Mouse (Mus musculus): ENCODE data around the gene Ephb2. TPM values are rescaled to one million over a fixed set of nuclear protein-coding genes. Genes with fewer than 3 reads are reported as not detected.

Ephb2 gene
- polyA plus RNA-seq, 1 experiment from 2014 or later, result 8.7 TPM

DNA sequence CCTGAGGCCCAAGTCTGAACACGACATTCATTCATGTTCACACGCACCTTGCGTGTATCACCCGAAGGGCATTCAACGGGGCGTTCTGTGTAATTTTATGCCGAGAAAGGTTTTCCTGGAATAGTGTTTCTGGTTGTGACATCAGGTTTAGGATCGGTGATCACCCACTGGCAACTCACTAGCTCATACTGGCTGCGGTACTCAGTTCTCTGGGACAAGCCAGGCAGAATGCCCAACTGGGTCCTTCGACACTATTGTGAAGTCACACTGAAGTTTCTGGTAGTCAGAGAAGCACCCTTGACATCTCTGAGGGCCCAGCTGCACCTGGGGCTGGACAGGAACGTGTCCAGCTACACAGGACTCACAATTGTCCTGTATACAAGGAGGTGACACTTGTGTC lies 132.4 kb downstream of the Ephb2 start:
- H3K9me3 ChIP-seq (replicated peaks), result no peaks in the 10 kb centered on the region
- no peaks in the 10 kb centered on the region for H3K36me3 ChIP-seq
- peaks cover 66% of the 10 kb centered on the region for H3K4me1 ChIP-seq
- H3K9ac ChIP-seq, result no peak overlapping the region
- WGBS, result 81% methylated on average over 11 of the region's 11 CpGs
- no peak for ATAC-seq (replicated peaks; ENCODE audit: low FRiP score)
- no peaks in the 10 kb centered on the region for H3K27me3 ChIP-seq
- H3K4me2 ChIP-seq, result no peak overlapping the region
- H3K27ac ChIP-seq, result peak overlapping the region; percentile 85; the same call in 1 of the 2 replicates
- no peak overlapping the region for H3K4me3 ChIP-seq (replicated peaks)

DNA sequence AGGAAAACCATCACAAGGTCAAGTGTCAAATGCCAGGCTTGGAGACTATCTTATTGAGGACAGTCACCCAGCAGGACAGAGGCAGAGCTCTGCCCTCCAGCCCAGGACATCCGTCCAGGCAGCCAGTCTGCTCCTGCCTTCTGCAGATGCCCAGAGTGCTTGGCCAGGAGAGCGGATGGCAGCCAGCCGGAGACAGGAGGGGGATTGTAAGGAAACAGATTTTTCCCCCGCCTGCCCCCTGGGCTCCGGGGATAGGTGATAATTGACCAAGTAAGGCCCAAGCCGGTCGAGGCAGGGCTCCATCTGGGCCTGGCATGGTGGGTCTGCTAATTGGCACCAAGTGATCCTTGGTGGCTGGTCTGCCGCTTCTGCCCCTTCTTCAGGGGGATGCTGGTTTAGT lies 133.3 kb downstream of the Ephb2 start:
- H3K27me3 ChIP-seq, result no peaks in the 10 kb centered on the region
- H3K36me3 ChIP-seq, result no peaks in the 10 kb centered on the region
- H3K4me2 ChIP-seq, result no peak overlapping the region
- no peak overlapping the region for H3K4me3 ChIP-seq (replicated peaks)
- no peaks in the 10 kb centered on the region for H3K9me3 ChIP-seq (replicated peaks)
- H3K9ac ChIP-seq, result no peak overlapping the region
- WGBS, result 74% methylated on average over 8 of the region's 8 CpGs
- peaks cover 64% of the 10 kb centered on the region for H3K4me1 ChIP-seq
- H3K27ac ChIP-seq, result no peak overlapping the region
- ATAC-seq (replicated peaks; ENCODE audit: low FRiP score), result no peak

DNA sequence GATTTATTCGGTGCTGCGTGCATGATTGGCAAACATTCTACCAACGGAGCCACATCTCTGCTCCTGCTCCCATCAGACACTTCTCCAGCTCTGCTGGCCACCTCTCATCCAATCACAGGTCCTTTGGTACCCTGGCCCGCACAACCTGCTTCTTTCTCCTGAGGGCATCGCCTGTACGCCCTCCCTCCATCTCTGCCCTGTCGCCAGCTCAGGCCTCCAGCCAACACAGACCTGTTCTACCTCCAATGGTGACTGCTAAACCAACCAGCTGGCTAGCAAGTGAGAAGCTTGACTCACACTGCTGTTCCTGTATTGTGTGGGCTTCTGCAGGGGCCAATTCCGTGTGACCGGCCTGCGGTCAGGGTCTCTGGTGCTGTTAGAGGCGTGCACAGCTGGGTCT lies 134.6 kb downstream of the Ephb2 start:
- no peak for ATAC-seq (replicated peaks; ENCODE audit: low FRiP score)
- H3K9ac ChIP-seq, result no peak overlapping the region
- H3K36me3 ChIP-seq, result no peaks in the 10 kb centered on the region
- no peak overlapping the region for H3K4me2 ChIP-seq
- WGBS, result 93% methylated on average over 11 of the region's 11 CpGs
- H3K4me1 ChIP-seq, result peaks cover 52% of the 10 kb centered on the region
- no peak overlapping the region for H3K27ac ChIP-seq
- no peaks in the 10 kb centered on the region for H3K9me3 ChIP-seq (replicated peaks)
- no peaks in the 10 kb centered on the region for H3K27me3 ChIP-seq
- no peak overlapping the region for H3K4me3 ChIP-seq (replicated peaks)

DNA sequence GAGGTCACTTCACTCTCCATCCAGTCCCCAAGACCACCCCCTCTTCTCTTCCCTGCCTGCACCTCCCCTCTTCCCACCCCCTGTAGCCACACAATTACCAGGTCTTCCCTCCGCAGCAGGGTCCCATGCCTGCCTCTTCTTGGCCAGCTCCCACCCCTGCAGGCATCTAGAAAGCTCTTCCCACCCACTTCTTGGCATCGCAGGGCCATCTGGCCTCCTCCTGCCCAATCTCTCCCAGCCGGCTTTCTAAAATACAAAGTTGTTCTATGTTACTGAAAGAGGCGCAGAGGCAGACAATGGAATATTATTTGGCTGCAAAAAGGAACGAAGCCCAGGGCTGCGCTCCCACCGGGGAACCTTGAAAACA lies 136.7 kb downstream of the Ephb2 start:
- Histone ChIP-seq H3K4me1 (peaks cover 30% of the 10 kb centered on the region), H3K27ac (no peak overlapping the region), H3K36me3 (peaks cover 16% of the 10 kb centered on the region), H3K9ac (no peak overlapping the region), H3K27me3 (no peaks in the 10 kb centered on the region), H3K4me2 (no peak overlapping the region), H3K4me3 (replicated peaks) (no peak overlapping the region), H3K9me3 (replicated peaks) (no peaks in the 10 kb centered on the region)
- 91% methylated on average over 7 of the region's 7 CpGs for WGBS
- no peak for ATAC-seq (replicated peaks; ENCODE audit: low FRiP score)

DNA sequence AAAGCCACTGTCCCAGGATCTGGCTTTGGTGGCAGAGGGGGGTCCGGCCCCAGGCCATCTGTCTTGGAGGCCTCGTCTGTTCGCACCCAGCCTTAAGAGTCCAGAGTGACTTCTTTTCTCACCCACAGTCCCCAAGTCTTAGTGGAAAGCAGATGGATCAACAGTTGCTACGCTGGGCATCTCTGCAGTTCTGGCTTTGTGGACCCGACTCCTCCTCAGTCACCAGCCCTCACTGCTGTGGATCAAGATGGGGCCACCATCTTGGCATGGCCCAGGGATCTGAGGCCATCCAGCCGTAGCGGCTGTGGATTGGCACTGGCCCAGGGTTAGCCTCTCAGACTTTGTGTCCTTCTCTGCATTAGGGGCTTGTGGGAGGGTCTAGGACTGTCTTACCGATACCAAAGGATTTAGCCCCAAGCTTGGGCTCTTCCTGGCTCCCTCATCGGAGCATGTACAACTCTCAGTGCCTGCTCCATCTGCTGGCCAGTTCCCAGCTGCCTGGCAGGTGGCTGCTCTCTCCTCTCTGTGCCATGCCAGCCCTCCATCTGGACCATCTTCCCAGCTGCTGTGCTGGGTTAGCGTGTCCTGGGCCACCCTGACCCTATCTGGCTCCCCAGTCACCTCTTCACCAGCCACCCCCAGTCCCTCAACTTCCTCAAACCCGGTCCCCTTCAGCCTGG lies 137.2 kb downstream of the Ephb2 start:
- no peak overlapping the region for H3K4me3 ChIP-seq (replicated peaks)
- 87% methylated on average over 11 of the region's 11 CpGs for WGBS
- H3K4me2 ChIP-seq, result no peak overlapping the region
- H3K36me3 ChIP-seq, result peaks cover 20% of the 10 kb centered on the region
- no peak overlapping the region for H3K27ac ChIP-seq
- no peak for ATAC-seq (replicated peaks; ENCODE audit: low FRiP score)
- no peak overlapping the region for H3K9ac ChIP-seq
- H3K9me3 ChIP-seq (replicated peaks), result no peaks in the 10 kb centered on the region
- no peaks in the 10 kb centered on the region for H3K27me3 ChIP-seq
- H3K4me1 ChIP-seq, result peaks cover 25% of the 10 kb centered on the region

DNA sequence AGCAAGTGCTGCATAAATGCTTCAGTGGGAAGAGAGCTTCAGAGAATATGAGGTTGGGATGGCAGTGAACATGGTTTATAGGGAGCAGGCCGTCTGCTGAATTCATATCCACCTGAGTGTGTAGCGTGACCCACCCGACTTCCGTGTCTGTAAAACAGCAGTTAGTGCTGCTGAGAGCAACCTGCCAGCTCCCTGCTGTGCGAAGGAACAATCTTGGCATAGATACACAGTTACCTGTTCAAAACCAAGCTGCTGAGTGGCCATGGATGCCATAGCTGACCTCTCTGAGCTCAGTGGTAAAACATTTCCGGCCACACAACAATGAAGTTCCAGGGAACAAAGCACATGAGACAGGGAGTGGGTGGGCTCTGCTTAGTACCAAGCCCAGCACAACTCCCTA lies 138.5 kb downstream of the Ephb2 start:
- Histone ChIP-seq H3K4me2 (no peak overlapping the region), H3K27ac (no peak overlapping the region), H3K9ac (no peak overlapping the region), H3K4me1 (peaks cover 13% of the 10 kb centered on the region), H3K36me3 (peaks cover 30% of the 10 kb centered on the region), H3K9me3 (replicated peaks) (no peaks in the 10 kb centered on the region), H3K27me3 (no peaks in the 10 kb centered on the region), H3K4me3 (replicated peaks) (no peak overlapping the region)
- ATAC-seq (replicated peaks; ENCODE audit: low FRiP score), result no peak
- WGBS, result 94% methylated on average over 6 of the region's 6 CpGs

DNA sequence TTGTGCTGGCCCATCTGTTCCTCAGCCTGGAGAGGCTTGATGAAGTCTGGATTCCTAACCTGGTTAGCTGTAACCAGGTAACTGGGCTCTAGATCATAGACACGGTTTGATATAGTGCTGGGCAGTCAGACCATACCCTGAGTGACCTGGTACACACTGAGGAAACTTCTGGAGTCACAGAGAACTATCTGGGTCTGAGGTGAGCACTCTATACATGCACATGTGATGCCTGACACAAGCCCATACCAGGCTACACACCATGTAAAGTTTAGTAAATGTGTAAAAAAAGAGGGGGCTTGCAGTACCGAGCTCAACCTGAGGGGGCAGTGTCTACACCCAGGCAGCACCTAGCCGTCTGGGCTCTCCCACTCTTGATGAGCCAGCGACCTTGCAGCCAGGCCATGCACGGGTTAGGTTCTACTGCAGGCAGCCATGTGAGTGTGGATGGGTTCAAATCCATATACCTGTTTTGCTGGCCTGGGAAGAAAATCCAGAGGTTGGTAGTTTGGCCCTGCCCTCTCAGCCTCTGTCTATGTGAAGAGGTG lies 139.3 kb downstream of the Ephb2 start:
- no peak overlapping the region for H3K27ac ChIP-seq
- H3K9me3 ChIP-seq (replicated peaks), result no peaks in the 10 kb centered on the region
- no peak overlapping the region for H3K4me3 ChIP-seq (replicated peaks)
- H3K27me3 ChIP-seq, result no peaks in the 10 kb centered on the region
- H3K36me3 ChIP-seq, result peaks cover 36% of the 10 kb centered on the region
- peak; percentile 54; the same call in 1 of the 2 replicates for ATAC-seq (replicated peaks; ENCODE audit: low FRiP score)
- peaks cover 8% of the 10 kb centered on the region; the same call in 1 of the 2 replicates for H3K4me1 ChIP-seq
- WGBS, result 23% methylated on average over 5 of the region's 5 CpGs
- no peak overlapping the region for H3K9ac ChIP-seq
- no peak overlapping the region for H3K4me2 ChIP-seq

DNA sequence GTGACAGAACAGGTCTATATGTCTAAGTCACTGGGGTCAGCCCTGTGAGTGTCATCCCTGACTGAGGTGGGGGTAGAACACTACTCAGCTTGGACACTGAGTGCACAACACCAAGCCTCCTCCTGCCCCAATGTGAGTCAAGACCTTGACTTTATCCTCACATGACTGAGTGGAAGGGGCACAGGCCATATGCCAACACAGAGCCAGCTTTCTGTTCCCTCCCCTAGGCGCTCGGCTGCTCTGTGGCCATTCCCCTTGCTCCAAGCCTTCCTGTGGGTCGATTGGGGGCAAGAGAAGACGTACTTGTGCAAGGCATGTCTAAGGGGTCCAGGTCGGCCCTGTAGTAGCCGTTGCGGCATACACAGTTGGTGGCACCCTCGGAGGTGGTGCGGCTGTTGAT lies 140.1 kb downstream of the Ephb2 start:
- peaks cover under 1% of the 10 kb centered on the region; the same call in 1 of the 2 replicates for H3K4me1 ChIP-seq
- no peaks in the 10 kb centered on the region for H3K9me3 ChIP-seq (replicated peaks)
- H3K36me3 ChIP-seq, result peaks cover 36% of the 10 kb centered on the region
- ATAC-seq (replicated peaks; ENCODE audit: low FRiP score), result no peak
- H3K27ac ChIP-seq, result no peak overlapping the region
- 93% methylated on average over 9 of the region's 9 CpGs for WGBS
- no peak overlapping the region for H3K9ac ChIP-seq
- H3K27me3 ChIP-seq, result no peaks in the 10 kb centered on the region
- H3K4me3 ChIP-seq (replicated peaks), result no peak overlapping the region
- H3K4me2 ChIP-seq, result no peak overlapping the region

DNA sequence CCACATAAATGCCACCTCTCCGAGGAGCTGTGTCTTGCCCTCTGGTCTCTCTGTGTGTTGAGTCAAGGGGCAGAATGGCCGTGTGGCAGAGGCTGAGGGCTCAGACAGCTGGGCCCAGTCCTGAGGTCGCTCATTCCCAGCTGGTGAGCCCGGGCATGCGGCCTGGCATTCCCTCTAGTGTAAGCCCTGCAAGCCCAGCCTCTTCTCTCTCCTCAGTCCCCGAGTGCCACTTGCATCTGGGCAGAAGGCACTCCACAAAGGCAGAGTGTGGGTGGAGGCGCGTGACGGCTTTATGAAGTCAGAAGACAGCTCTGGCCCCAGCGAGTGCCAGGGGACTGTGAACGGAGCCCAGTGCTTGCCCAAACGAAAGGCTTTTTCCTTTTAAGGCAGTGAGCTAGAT lies 145.8 kb downstream of the Ephb2 start:
- no peak overlapping the region for H3K9ac ChIP-seq
- no peak for ATAC-seq (replicated peaks; ENCODE audit: low FRiP score)
- peaks cover 29% of the 10 kb centered on the region for H3K36me3 ChIP-seq
- no peaks in the 10 kb centered on the region for H3K9me3 ChIP-seq (replicated peaks)
- 80% methylated on average over 12 of the region's 12 CpGs for WGBS
- H3K4me1 ChIP-seq, result peaks cover 15% of the 10 kb centered on the region
- H3K27me3 ChIP-seq, result no peaks in the 10 kb centered on the region
- H3K4me3 ChIP-seq (replicated peaks), result no peak overlapping the region
- no peak overlapping the region for H3K27ac ChIP-seq
- no peak overlapping the region for H3K4me2 ChIP-seq

DNA sequence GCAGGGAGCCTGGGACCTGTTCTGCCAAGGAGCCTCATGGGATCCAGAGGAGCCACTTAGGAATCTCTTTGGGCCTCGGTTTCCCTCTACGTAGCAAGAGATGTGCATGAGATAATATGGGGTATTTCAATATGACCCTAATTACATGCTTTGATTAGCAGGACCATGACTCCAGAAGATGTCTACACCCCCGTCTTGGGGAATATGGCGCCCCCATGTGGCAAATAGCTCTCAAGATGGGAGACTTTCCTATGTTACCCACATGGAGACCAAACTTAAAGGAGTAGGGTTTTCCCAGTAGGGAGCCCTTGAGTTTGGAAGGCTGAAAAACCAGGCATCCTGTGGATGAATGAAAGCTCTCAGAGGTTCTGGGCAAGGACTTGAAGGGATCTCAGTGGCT lies 147.7 kb downstream of the Ephb2 start:
- no peaks in the 10 kb centered on the region for H3K9me3 ChIP-seq (replicated peaks)
- peaks cover 20% of the 10 kb centered on the region for H3K4me1 ChIP-seq
- no peak overlapping the region for H3K4me2 ChIP-seq
- 69% methylated on average over 4 of the region's 4 CpGs for WGBS
- no peaks in the 10 kb centered on the region for H3K27me3 ChIP-seq
- no peak for ATAC-seq (replicated peaks; ENCODE audit: low FRiP score)
- H3K27ac ChIP-seq, result no peak overlapping the region
- H3K4me3 ChIP-seq (replicated peaks), result no peak overlapping the region
- peaks cover 18% of the 10 kb centered on the region for H3K36me3 ChIP-seq
- no peak overlapping the region for H3K9ac ChIP-seq

DNA sequence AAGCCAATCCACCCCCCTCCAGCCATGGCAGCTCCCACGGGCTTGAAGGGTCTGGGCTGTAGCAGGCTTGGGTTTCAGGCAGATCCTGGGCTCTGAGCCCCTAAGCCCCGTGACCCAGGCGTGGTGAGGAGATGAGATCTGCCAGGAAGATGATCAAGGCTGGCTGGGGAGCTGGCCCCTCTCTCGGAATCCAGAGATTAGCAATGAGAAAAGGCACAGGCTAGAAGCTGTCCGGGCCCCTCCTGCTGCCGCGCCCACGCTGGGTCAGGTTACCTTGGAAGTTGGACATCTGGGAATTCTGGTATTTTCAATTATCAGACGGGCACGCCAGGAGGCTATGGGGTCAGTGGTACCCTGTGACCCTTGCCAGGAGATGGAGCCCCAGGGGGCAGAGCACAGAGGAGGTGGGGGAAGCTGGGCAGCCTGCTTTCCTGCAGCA lies 150.3 kb downstream of the Ephb2 start:
- Histone ChIP-seq H3K4me3 (replicated peaks) (no peak overlapping the region), H3K9me3 (replicated peaks) (no peaks in the 10 kb centered on the region), H3K36me3 (peaks cover 10% of the 10 kb centered on the region; the same call in 1 of the 2 replicates), H3K9ac (no peak overlapping the region), H3K27me3 (no peaks in the 10 kb centered on the region), H3K4me2 (no peak overlapping the region), H3K27ac (peak overlapping the region; percentile 47), H3K4me1 (peaks cover 29% of the 10 kb centered on the region)
- WGBS, result 21% methylated on average over 10 of the region's 10 CpGs
- ATAC-seq (replicated peaks; ENCODE audit: low FRiP score), result peak; percentile 54

DNA sequence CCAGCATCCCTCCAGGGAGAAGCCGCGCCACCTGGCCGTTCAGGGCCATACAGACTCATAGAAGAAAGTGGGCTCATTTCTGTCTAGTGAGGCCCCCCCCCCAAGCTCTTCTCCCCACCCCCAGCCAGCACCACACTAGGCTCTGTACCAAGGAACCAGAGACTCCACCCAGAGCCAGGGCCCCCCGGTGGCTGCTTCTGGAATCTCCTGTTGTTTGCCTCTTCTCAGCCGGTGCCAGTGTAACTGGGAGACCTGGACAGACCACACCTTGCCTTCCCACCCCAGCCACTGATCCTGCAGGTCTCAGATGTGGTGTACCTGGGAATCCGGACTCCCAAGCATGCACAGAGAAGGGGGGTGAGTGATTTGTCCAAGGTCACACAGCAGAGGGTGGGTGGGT lies 151.3 kb downstream of the Ephb2 start:
- 83% methylated on average over 5 of the region's 6 CpGs for WGBS
- Histone ChIP-seq H3K4me1 (peaks cover 34% of the 10 kb centered on the region), H3K36me3 (peaks cover 10% of the 10 kb centered on the region; the same call in 1 of the 2 replicates), H3K4me2 (no peak overlapping the region), H3K9me3 (replicated peaks) (no peaks in the 10 kb centered on the region), H3K27me3 (no peaks in the 10 kb centered on the region), H3K9ac (no peak overlapping the region), H3K27ac (no peak overlapping the region), H3K4me3 (replicated peaks) (no peak overlapping the region)
- ATAC-seq (replicated peaks; ENCODE audit: low FRiP score), result no peak

DNA sequence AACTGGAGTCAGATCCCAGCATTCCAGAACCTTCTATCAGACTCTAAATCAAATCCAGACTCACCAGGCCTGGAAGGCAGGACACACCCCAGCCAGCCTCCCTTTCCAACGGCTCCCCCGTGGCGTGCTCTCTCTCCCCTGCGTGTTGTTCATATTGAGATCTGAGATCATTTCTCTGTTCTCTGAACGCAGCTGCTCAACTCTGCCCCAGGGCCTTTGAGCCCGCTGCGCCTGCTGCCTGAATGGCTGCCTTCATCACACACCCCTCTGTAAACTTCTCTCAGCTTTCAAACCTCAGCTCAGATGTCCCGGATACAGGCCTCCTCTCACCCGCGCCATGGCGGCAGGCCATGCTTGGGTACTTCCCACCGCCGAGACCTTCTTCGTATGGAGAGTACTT lies 155.1 kb downstream of the Ephb2 start:
- no peaks in the 10 kb centered on the region for H3K9me3 ChIP-seq (replicated peaks)
- H3K36me3 ChIP-seq, result peaks cover 10% of the 10 kb centered on the region; the same call in 1 of the 2 replicates
- WGBS, result 61% methylated on average over 14 of the region's 14 CpGs
- H3K27ac ChIP-seq, result no peak overlapping the region
- H3K27me3 ChIP-seq, result no peaks in the 10 kb centered on the region
- no peak overlapping the region for H3K4me2 ChIP-seq
- no peak overlapping the region for H3K9ac ChIP-seq
- ATAC-seq (replicated peaks; ENCODE audit: low FRiP score), result no peak
- H3K4me3 ChIP-seq (replicated peaks), result no peak overlapping the region
- H3K4me1 ChIP-seq, result peaks cover 29% of the 10 kb centered on the region
